Comparison of ENCODE assay signal across 24 mouse cellular contexts in the genomic region with DNA sequence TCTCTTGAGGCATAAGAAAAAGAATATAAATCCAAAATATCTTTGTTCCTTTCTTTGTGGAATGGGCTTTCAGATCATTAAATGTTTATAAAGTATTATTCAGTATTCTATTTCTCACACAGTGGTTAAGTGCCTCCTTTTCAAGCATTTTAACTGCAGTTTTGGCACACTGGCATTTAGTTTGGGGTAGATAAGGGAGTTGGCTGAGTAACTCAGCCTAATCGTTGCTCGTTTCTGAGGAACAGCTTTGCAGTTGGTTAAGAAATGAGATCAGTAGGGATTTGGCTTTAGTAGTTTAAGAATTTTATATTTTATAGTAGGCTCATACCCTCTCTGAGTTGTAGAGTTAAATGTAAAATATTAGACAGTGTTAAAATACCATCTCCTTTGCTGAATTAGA.
"Had no signal": no experiment of that assay in that cellular context is flagged by ENCODE, and none has a peak within 500 bp of the region (broad histone marks: within the 10 kb centered on the region; RNA-seq: fewer than 3 reads in every experiment).

No protein-coding gene starts in this region.

- H3K9me3 ChIP-seq: heart, embryonic 13.5 days; heart, embryonic 15.5 days; hindbrain, embryonic 13.5 days; hindbrain, embryonic 15.5 days; kidney, embryonic 15.5 days; limb, embryonic 10.5 days; limb, embryonic 12.5 days had no signal

- ATAC-seq: hindbrain, postnatal 0 days; intestine, embryonic 16.5 days had no signal

- H3K27ac ChIP-seq: heart, adult 2 months; heart, embryonic 13.5 days; heart, embryonic 15.5 days; hindbrain, embryonic 13.5 days; hindbrain, embryonic 15.5 days; hindbrain, postnatal 0 days; kidney, embryonic 15.5 days; kidney, postnatal 0 days; limb, embryonic 10.5 days; limb, embryonic 12.5 days had no signal

- H3K4me3 ChIP-seq: heart, adult 2 months; heart, embryonic 13.5 days; heart, embryonic 15.5 days; hindbrain, embryonic 13.5 days; hindbrain, embryonic 15.5 days; kidney, embryonic 15.5 days; limb, embryonic 10.5 days; limb, embryonic 12.5 days had no signal

- DNase-seq: forebrain, postnatal 0 days; gastrocnemius, postnatal 14 days; gastrocnemius, postnatal 36 days; heart, adult 11 months; heart, adult 2 months; heart, postnatal 14 days; heart, postnatal 36 days; kidney, adult 11 months; kidney, adult 2 months; kidney, adult 9 months; kidney, postnatal 14 days; kidney, postnatal 4 days; layer of hippocampus, adult 9-11 months; liver had no signal

- H3K36me3 ChIP-seq: limb, embryonic 10.5 days had no signal

- H3K9ac ChIP-seq: heart, embryonic 13.5 days; heart, embryonic 15.5 days; hindbrain, embryonic 13.5 days; hindbrain, embryonic 15.5 days; kidney, embryonic 15.5 days; limb, embryonic 12.5 days had no signal

- H3K4me1 ChIP-seq: hindbrain, embryonic 13.5 days; hindbrain, embryonic 15.5 days; kidney, embryonic 15.5 days; limb, embryonic 10.5 days; limb, embryonic 12.5 days had no signal

- H3K27me3 ChIP-seq: heart, embryonic 13.5 days; heart, embryonic 15.5 days; hindbrain, embryonic 13.5 days; hindbrain, embryonic 15.5 days; kidney, embryonic 15.5 days; limb, embryonic 12.5 days had no signal
